In the genomic region with DNA sequence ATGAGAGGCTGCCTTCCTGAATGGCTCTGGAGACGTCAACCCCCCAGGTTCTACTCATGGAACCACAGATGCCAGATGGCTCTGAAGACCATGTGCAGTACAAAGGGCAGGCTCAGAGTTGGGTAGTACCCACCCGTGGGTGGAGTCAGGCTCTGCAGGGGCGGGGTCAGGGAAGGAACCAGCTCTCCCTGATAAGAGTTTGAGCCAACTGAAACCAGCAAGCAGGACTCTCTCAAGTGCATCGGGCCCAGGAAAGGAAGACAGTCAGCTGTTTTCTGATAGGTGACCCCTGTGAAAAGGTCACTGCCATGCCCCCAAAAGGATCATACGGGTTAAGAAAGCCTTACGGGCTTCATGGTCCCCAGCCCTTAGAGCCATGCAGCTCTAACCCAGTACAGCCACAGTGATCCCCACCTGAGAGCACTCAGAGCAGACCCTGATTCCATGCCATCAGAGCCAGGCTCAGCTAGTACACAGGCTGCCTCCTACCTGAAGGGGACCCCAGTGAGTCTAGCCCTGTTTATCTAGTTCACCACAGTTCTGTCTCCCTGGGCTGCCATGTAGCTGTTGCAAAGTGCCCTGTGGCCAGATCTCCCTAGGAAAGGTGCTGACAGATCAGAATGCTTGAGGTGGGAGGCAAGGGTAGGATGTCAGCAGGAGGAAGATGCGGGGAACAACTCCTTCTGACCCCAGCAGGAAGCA, we compare ENCODE assay signal across 9 mouse cellular contexts. TPM values are rescaled to one million over a fixed set of nuclear protein-coding genes. Genes with fewer than 3 reads are reported as not detected.
DNase-seq lines count a peak whose midpoint lies in the region; ATAC-seq lines count a peak whose summit lies in the region.
"Had no signal": no experiment of that assay in that cellular context is flagged by ENCODE, and none has a peak within 500 bp of the region (broad histone marks: within the 10 kb centered on the region; RNA-seq: fewer than 3 reads in every experiment).

No protein-coding gene starts in this region.

- H3K9ac ChIP-seq in heart, embryonic 11.5 days (ENCODE audit: low read depth, low read length): 0 out of 2 replicates have a peak overlapping the region, but pooled peaks have one; percentile 7
- peak overlapping the region; percentile 25 for H3K9ac ChIP-seq in liver, embryonic 11.5 days (ENCODE audit: low read depth, low read length)
- H3K9ac ChIP-seq: neural tube, embryonic 12.5 days had no signal

- 39% methylated on average over 7 of the region's 7 CpGs for WGBS in heart, embryonic 11.5 days (ENCODE audit: insufficient replicate concordance)
- WGBS in liver, embryonic 11.5 days: 33% methylated on average over 7 of the region's 7 CpGs

- ATAC-seq in heart, embryonic 11.5 days (replicated peaks; ENCODE audit: insufficient number of reproducible peaks, low FRiP score, low TSS enrichment): peak; percentile 85
- ATAC-seq in common myeloid progenitor, adult 5-6 weeks (replicated peaks; ENCODE audit: low read depth, poor library complexity, severe bottlenecking): peak; percentile 79
- ATAC-seq in liver, embryonic 11.5 days (replicated peaks; ENCODE audit: low FRiP score): peak; percentile 93

- H3K4me1 ChIP-seq in heart, embryonic 11.5 days (ENCODE audit: control insufficient read depth, insufficient read depth, low read length): peaks cover 15% of the 10 kb centered on the region
- H3K4me1 ChIP-seq in liver, embryonic 11.5 days (replicated peaks; ENCODE audit: control insufficient read depth, insufficient read depth, low read length): peaks cover 49% of the 10 kb centered on the region

- no peak for DNase-seq in heart, postnatal 14 days
- peak; percentile 75 for DNase-seq in liver, embryonic 11.5 days (ENCODE audit: low spot score)
- DNase-seq in spleen, postnatal 36 days (ENCODE audit: low spot score in 2 of 2): peak; percentile 74 to 88
- no peak for DNase-seq in gastrocnemius, adult 8-10 months (ENCODE audit: low spot score in 2 of 2)
- DNase-seq in right cerebral cortex, postnatal 14 days: no peak
- DNase-seq in embryo, embryonic 9.5 days (ENCODE audit: extremely low spot score): no peak

- no peaks in the 10 kb centered on the region for H3K27me3 ChIP-seq in heart, embryonic 11.5 days (ENCODE audit: control insufficient read depth, insufficient read depth, low read length)
- H3K27me3 ChIP-seq in liver, embryonic 11.5 days (replicated peaks; ENCODE audit: control insufficient read depth, insufficient read depth, low read length): no peaks in the 10 kb centered on the region
- H3K27me3 ChIP-seq: neural tube, embryonic 12.5 days had no signal

- no peak overlapping the region; the same call in 1 of the 2 replicates for H3K27ac ChIP-seq in heart, embryonic 11.5 days (ENCODE audit: low read depth, low read length)
- peak overlapping the region; percentile 83 for H3K27ac ChIP-seq in liver, embryonic 11.5 days (ENCODE audit: low read depth, low read length)
- H3K27ac ChIP-seq: neural tube, embryonic 12.5 days had no signal

- intact Hi-C loops in heart, postnatal 14 days (cut with DNase I): no loop called here

- H3K4me3 ChIP-seq in heart, embryonic 11.5 days (ENCODE audit: low read depth, low read length): no peak overlapping the region
- H3K4me3 ChIP-seq in liver, embryonic 11.5 days (ENCODE audit: low read depth, low read length): no peak overlapping the region
- H3K4me3 ChIP-seq: neural tube, embryonic 12.5 days had no signal

- H3K36me3 ChIP-seq in heart, embryonic 11.5 days (ENCODE audit: control insufficient read depth, insufficient read depth, low read length): peaks cover 6% of the 10 kb centered on the region
- H3K36me3 ChIP-seq in liver, embryonic 11.5 days (ENCODE audit: control insufficient read depth, insufficient read depth, low read length): peaks cover 16% of the 10 kb centered on the region

- H3K4me2 ChIP-seq in heart, embryonic 11.5 days: no peak overlapping the region
- H3K4me2 ChIP-seq in liver, embryonic 11.5 days: peak overlapping the region; percentile 34
- H3K4me2 ChIP-seq: neural tube, embryonic 12.5 days had no signal

- H3K9me3 ChIP-seq in heart, embryonic 11.5 days (replicated peaks; ENCODE audit: control insufficient read depth, low read length): no peaks in the 10 kb centered on the region
- H3K9me3 ChIP-seq in liver, embryonic 11.5 days (ENCODE audit: control insufficient read depth, low read length): no peaks in the 10 kb centered on the region
- H3K9me3 ChIP-seq: neural tube, embryonic 12.5 days had no signal

RNA-seq across cellular contexts. Expression of gene Gp9, which starts 13.1 kb away (rescaled TPM):
- polyA plus RNA-seq in heart, embryonic 11.5 days (2014; fragmentation: Nextera tagmentation; extraction: Ambion mirVana): 6.1 and 7.1 TPM in 2 replicates
- total RNA-seq in heart, postnatal 14 days (2021): 1 to 10 TPM in 1 of 2 experiments, under 1 TPM in 1; 0.33 to 1.0 TPM
- total RNA-seq in common myeloid progenitor, adult 5-6 weeks (2017): 13.4 and 14.6 TPM in 2 replicates
- polyA plus RNA-seq in liver, embryonic 11.5 days (2014; fragmentation: Nextera tagmentation; extraction: Ambion mirVana): 37.2 and 37.3 TPM in 2 replicates
- total RNA-seq in gastrocnemius, adult 8-10 months (2022): not detected

RNA-seq across cellular contexts. Expression of gene Rab43, which starts 21.0 kb away (rescaled TPM):
- polyA plus RNA-seq in heart, embryonic 11.5 days (2014; fragmentation: Nextera tagmentation; extraction: Ambion mirVana): 6.4 and 6.9 TPM in 2 replicates
- total RNA-seq in heart, postnatal 14 days (2021): 10 to 100 TPM; 16.7 to 17.4 TPM
- total RNA-seq in common myeloid progenitor, adult 5-6 weeks (2017): 7.1 and 10.1 TPM in 2 replicates
- 20.4 and 21.4 TPM in 2 replicates for polyA plus RNA-seq in liver, embryonic 11.5 days (2014; fragmentation: Nextera tagmentation; extraction: Ambion mirVana)
- total RNA-seq in gastrocnemius, adult 8-10 months (2022): 1 to 10 TPM; 3.6 to 5.4 (median 4.5) TPM

RNA-seq across cellular contexts. Expression of gene Gm45140, which starts 44.7 kb away (rescaled TPM):
- 2.3 TPM in 2 replicates for polyA plus RNA-seq in heart, embryonic 11.5 days (2014; fragmentation: Nextera tagmentation; extraction: Ambion mirVana)
- 1 to 10 TPM in 1 of 2 experiments, under 1 TPM in 1; 0.55 to 1.5 TPM for total RNA-seq in heart, postnatal 14 days (2021)
- 16.3 and 25.1 TPM in 2 replicates for total RNA-seq in common myeloid progenitor, adult 5-6 weeks (2017)
- 5.6 and 7.8 TPM in 2 replicates for polyA plus RNA-seq in liver, embryonic 11.5 days (2014; fragmentation: Nextera tagmentation; extraction: Ambion mirVana)
- 1 to 10 TPM in 1 of 4 experiments, under 1 TPM in 1, not detected in 2; 0.48 to 1.0 TPM for total RNA-seq in gastrocnemius, adult 8-10 months (2022)

RNA-seq across cellular contexts. Expression of gene Isy1, which starts 47.7 kb away (rescaled TPM):
- polyA plus RNA-seq in heart, embryonic 11.5 days (2014; fragmentation: Nextera tagmentation; extraction: Ambion mirVana): 28.1 and 36.5 TPM in 2 replicates
- total RNA-seq in heart, postnatal 14 days (2021): 10 to 100 TPM; 17.8 TPM
- 140 and 162 TPM in 2 replicates for total RNA-seq in common myeloid progenitor, adult 5-6 weeks (2017)
- polyA plus RNA-seq in liver, embryonic 11.5 days (2014; fragmentation: Nextera tagmentation; extraction: Ambion mirVana): 84.8 and 89.0 TPM in 2 replicates
- total RNA-seq in gastrocnemius, adult 8-10 months (2022): 10 to 100 TPM; 13.1 to 23.1 (median 18.4) TPM

RNA-seq across cellular contexts. Expression of gene Cnbp, which starts 60.0 kb away (rescaled TPM):
- 886 and 909 TPM in 2 replicates for polyA plus RNA-seq in heart, embryonic 11.5 days (2014; fragmentation: Nextera tagmentation; extraction: Ambion mirVana)
- 100 to 1,000 TPM; 279 to 283 TPM for total RNA-seq in heart, postnatal 14 days (2021)
- total RNA-seq in common myeloid progenitor, adult 5-6 weeks (2017): 1,356 and 1,403 TPM in 2 replicates
- 1,371 and 1,468 TPM in 2 replicates for polyA plus RNA-seq in liver, embryonic 11.5 days (2014; fragmentation: Nextera tagmentation; extraction: Ambion mirVana)
- 100 to 1,000 TPM; 567 to 637 (median 580) TPM for total RNA-seq in gastrocnemius, adult 8-10 months (2022)

Comparison
In these comparisons a context has a peak if more than half of its experiments do, and no peak if none do; other contexts are left out.
1. DNase-seq: peak in liver, embryonic 11.5 days (single experiment) and spleen, postnatal 36 days (2 of 2); none in heart, postnatal 14 days (0 of 2), gastrocnemius, adult 8-10 months (0 of 2), right cerebral cortex, postnatal 14 days (single experiment) and embryo, embryonic 9.5 days (single experiment).
2. Peak in every context shown above with its lines, with median percentiles within 50 percentile points of each other: ATAC-seq.